Mouse (Mus musculus): ENCODE results near the gene Isoc2a. TPM values are rescaled to one million over a fixed set of nuclear protein-coding genes. Genes with fewer than 3 reads are reported as not detected.
A peak's percentile ranks its signal among the peaks of the same experiment; 100 is the strongest.

Gene Isoc2a
- polyA plus RNA-seq, 1 experiment from 2014 or later: 0.88 TPM

GRCm38 (mm10) chr7:4918681-4919080 is 41.7 kb downstream of the Isoc2a start:
- no peaks in the 10 kb centered on the region for H3K27me3 ChIP-seq (ENCODE audit: insufficient read depth, low read length)
- no peak overlapping the region for H3K27ac ChIP-seq (ENCODE audit: low read depth)
- peaks cover 21% of the 10 kb centered on the region for H3K4me1 ChIP-seq (ENCODE audit: insufficient read depth)
- 86% methylated on average over 15 of the region's 15 CpGs for WGBS
- no peak for TF ChIP-seq CTCF (IDR thresholded peaks at IDR 0.05; ENCODE audit: low read depth)
- H3K36me3 ChIP-seq (ENCODE audit: insufficient read depth): peaks cover 37% of the 10 kb centered on the region
- no peaks in the 10 kb centered on the region for H3K9me3 ChIP-seq (ENCODE audit: low read depth, low read length)
- no peak for ATAC-seq (ENCODE audit: insufficient read depth)
- no peak overlapping the region for H3K4me2 ChIP-seq
- no peak overlapping the region for H3K4me3 ChIP-seq (ENCODE audit: low read depth, low read length)
- no peak overlapping the region for H3K9ac ChIP-seq
- no peak for DNase-seq

GRCm38 (mm10) chr7:4919096-4919495 is 42.1 kb downstream of the Isoc2a start:
- Histone ChIP-seq H3K9ac (no peak overlapping the region), H3K4me3 (ENCODE audit: low read depth, low read length) (no peak overlapping the region), H3K27me3 (ENCODE audit: insufficient read depth, low read length) (no peaks in the 10 kb centered on the region), H3K27ac (ENCODE audit: low read depth) (no peak overlapping the region), H3K4me1 (ENCODE audit: insufficient read depth) (peaks cover 25% of the 10 kb centered on the region), H3K36me3 (ENCODE audit: insufficient read depth) (peaks cover 37% of the 10 kb centered on the region), H3K9me3 (ENCODE audit: low read depth, low read length) (no peaks in the 10 kb centered on the region), H3K4me2 (no peak overlapping the region)
- no peak for DNase-seq
- TF ChIP-seq CTCF (IDR thresholded peaks at IDR 0.05; ENCODE audit: low read depth): no peak
- ATAC-seq (ENCODE audit: insufficient read depth): no peak
- 81% methylated on average over 21 of the region's 21 CpGs for WGBS

- Histone ChIP-seq H3K9me3 (ENCODE audit: low read depth, low read length) (no peaks in the 10 kb centered on the region), H3K36me3 (ENCODE audit: insufficient read depth) (peaks cover 37% of the 10 kb centered on the region), H3K27ac (ENCODE audit: low read depth) (no peak overlapping the region), H3K9ac (no peak overlapping the region), H3K4me3 (ENCODE audit: low read depth, low read length) (no peak overlapping the region), H3K4me2 (no peak overlapping the region), H3K27me3 (ENCODE audit: insufficient read depth, low read length) (no peaks in the 10 kb centered on the region), H3K4me1 (ENCODE audit: insufficient read depth) (peaks cover 25% of the 10 kb centered on the region)
- TF ChIP-seq CTCF (IDR thresholded peaks at IDR 0.05; ENCODE audit: low read depth): no peak
- DNase-seq (no peak), ATAC-seq (ENCODE audit: insufficient read depth) (no peak)
- 86% methylated on average over 21 of the region's 21 CpGs for WGBS
Observed at GRCm38 (mm10) chr7:4919971-4920370, 43.0 kb downstream of the Isoc2a start.

GRCm38 (mm10) chr7:4920496-4920895 is 43.5 kb downstream of the Isoc2a start:
- Histone ChIP-seq H3K4me1 (ENCODE audit: insufficient read depth) (peaks cover 31% of the 10 kb centered on the region), H3K27me3 (ENCODE audit: insufficient read depth, low read length) (no peaks in the 10 kb centered on the region), H3K4me3 (ENCODE audit: low read depth, low read length) (no peak overlapping the region), H3K27ac (ENCODE audit: low read depth) (peak overlapping the region; percentile 63), H3K9ac (no peak overlapping the region), H3K4me2 (no peak overlapping the region), H3K36me3 (ENCODE audit: insufficient read depth) (peaks cover 37% of the 10 kb centered on the region), H3K9me3 (ENCODE audit: low read depth, low read length) (no peaks in the 10 kb centered on the region)
- DNase-seq (no peak), ATAC-seq (ENCODE audit: insufficient read depth) (no peak)
- TF ChIP-seq CTCF (IDR thresholded peaks at IDR 0.05; ENCODE audit: low read depth): no peak
- 90% methylated on average over 19 of the region's 19 CpGs for WGBS

GRCm38 (mm10) chr7:4920976-4921823 is 44.2 kb downstream of the Isoc2a start:
- WGBS: 56% methylated on average over 23 of the region's 23 CpGs
- Histone ChIP-seq H3K9ac (no peak overlapping the region; the same call in 1 of the 2 replicates), H3K4me3 (ENCODE audit: low read depth, low read length) (no peak overlapping the region), H3K9me3 (ENCODE audit: low read depth, low read length) (no peaks in the 10 kb centered on the region), H3K36me3 (ENCODE audit: insufficient read depth) (peaks cover 37% of the 10 kb centered on the region), H3K4me2 (0 out of 2 replicates have a peak overlapping the region, but pooled peaks have one; percentile 20), H3K4me1 (ENCODE audit: insufficient read depth) (peaks cover 34% of the 10 kb centered on the region), H3K27ac (ENCODE audit: low read depth) (peak overlapping the region; percentile 63), H3K27me3 (ENCODE audit: insufficient read depth, low read length) (no peaks in the 10 kb centered on the region)
- DNase-seq: peak; percentile 46
- ATAC-seq (ENCODE audit: insufficient read depth): no peak
- TF ChIP-seq CTCF (IDR thresholded peaks at IDR 0.05; ENCODE audit: low read depth): no peak

- Histone ChIP-seq H3K4me3 (ENCODE audit: low read depth, low read length) (peak within 1 kb of the TSS; percentile 18), H3K27ac (ENCODE audit: low read depth) (peak within 1 kb of the TSS; percentile 63), H3K4me2 (peak within 1 kb of the TSS; percentile 53), H3K4me1 (ENCODE audit: insufficient read depth) (peaks cover 32% of the 10 kb centered on the region), H3K9ac (no peak within 1 kb of the TSS; the same call in 1 of the 2 replicates), H3K9me3 (ENCODE audit: low read depth, low read length) (no peaks in the 10 kb centered on the region), H3K36me3 (ENCODE audit: insufficient read depth) (peaks cover 37% of the 10 kb centered on the region), H3K27me3 (ENCODE audit: insufficient read depth, low read length) (no peaks in the 10 kb centered on the region)
- no peak for TF ChIP-seq CTCF (IDR thresholded peaks at IDR 0.05; ENCODE audit: low read depth)
- DNase-seq (no peak), ATAC-seq (ENCODE audit: insufficient read depth) (no peak)
- 34% methylated on average over 8 of the region's 8 CpGs for WGBS
Observed at GRCm38 (mm10) chr7:4921824-4922482, 45.0 kb downstream of the Isoc2a start, which contains the start of gene Nat14. Gene Nat14 (plus strand): TSS chr7:4922028.

GRCm38 (mm10) chr7:4922508-4922907 is 45.6 kb downstream of the Isoc2a start:
- ATAC-seq (ENCODE audit: insufficient read depth): peak; percentile 3; the same call in 1 of the 2 replicates
- peak overlapping the region; percentile 53 for H3K4me2 ChIP-seq
- H3K27me3 ChIP-seq (ENCODE audit: insufficient read depth, low read length): no peaks in the 10 kb centered on the region
- H3K9me3 ChIP-seq (ENCODE audit: low read depth, low read length): no peaks in the 10 kb centered on the region
- H3K4me3 ChIP-seq (ENCODE audit: low read depth, low read length): peak overlapping the region; percentile 18
- peaks cover 32% of the 10 kb centered on the region for H3K4me1 ChIP-seq (ENCODE audit: insufficient read depth)
- H3K9ac ChIP-seq: no peak overlapping the region
- TF ChIP-seq CTCF (IDR thresholded peaks at IDR 0.05; ENCODE audit: low read depth): no peak
- WGBS: under 1% methylated on average over 14 of the region's 14 CpGs
- DNase-seq: peak; percentile 82
- no peak overlapping the region for H3K27ac ChIP-seq (ENCODE audit: low read depth)
- H3K36me3 ChIP-seq (ENCODE audit: insufficient read depth): peaks cover 36% of the 10 kb centered on the region

Data from lung, embryonic 14.5 days (tissue).